Mouse (Mus musculus) liver, postnatal 0 days (tissue): Measurements from ENCODE around the gene Mapk3. TPM values are rescaled to one million over a fixed set of nuclear protein-coding genes. Genes with fewer than 3 reads are reported as not detected.
"Not testable (repeated sequence)": the region's sequence is repeated elsewhere in the genome, so short reads cannot be mapped to it uniquely, and the experiment has no call there.

Experiments
- ATAC-seq: fragments of 200-750 bp; cut with Nextera tagmentation; 2 replicates; pipeline ENCODE4 v1.8.0; 2017; ENCODE audit warnings: mild to moderate bottlenecking, moderate library complexity
- DNase-seq: peaks from one replicate; pipeline ENCODE4 v3.0.0-alpha.2; 2016
- H3K27ac ChIP-seq: fragments of 300-500 bp; sonication (generic); 2 replicates; pipeline ENCODE4 v1.5.1; 2014; ENCODE audit warnings: antibody characterized with exemption, moderate library complexity, mild to moderate bottlenecking, low read depth
- H3K27me3 ChIP-seq: fragments of 300-500 bp; sonication (generic); 2 replicates; pipeline ENCODE4 v1.6.1; 2014; ENCODE audit warnings: low read length, control low read depth, mixed read lengths; ENCODE audit not compliant: insufficient read depth
- H3K36me3 ChIP-seq: fragments of 300-500 bp; sonication (generic); replicated peaks from 2 replicates; pipeline ENCODE4 v1.6.1; 2014; ENCODE audit warnings: mild to moderate bottlenecking, control low read depth, low read length, moderate library complexity, mixed read lengths; ENCODE audit not compliant: insufficient read depth
- H3K4me1 ChIP-seq: fragments of 300-500 bp; sonication (generic); 2 replicates; pipeline ENCODE4 v1.6.1; 2014; ENCODE audit warnings: antibody characterized with exemption, mild to moderate bottlenecking, control low read depth; ENCODE audit not compliant: insufficient read depth
- H3K4me2 ChIP-seq: fragments of 300-500 bp; sonication (generic); 2 replicates; pipeline ENCODE4 v1.6.1; 2014; ENCODE audit warnings: low read depth, mild to moderate bottlenecking, low read length, moderate library complexity, mixed read lengths
- H3K4me3 ChIP-seq: fragments of 300-500 bp; sonication (generic); 2 replicates; pipeline ENCODE4 v1.5.1; 2014; ENCODE audit warnings: low read depth, low read length
- H3K9ac ChIP-seq: fragments of 300-500 bp; sonication (generic); replicated peaks from 2 replicates; pipeline ENCODE4 v1.6.1; 2014; ENCODE audit warnings: mild to moderate bottlenecking, moderate library complexity
- H3K9me3 ChIP-seq: fragments of 300-500 bp; sonication (generic); 2 replicates; pipeline ENCODE4 v1.6.1; 2016; ENCODE audit warnings: mild to moderate bottlenecking, control low read depth, low read length, mixed read lengths
- CTCF ChIP-seq: sonication (generic); IDR thresholded peaks from 2 replicates; pipeline ENCODE4 v1.5.1; 2016; ENCODE audit warnings: antibody characterized with exemption, low read depth
- EP300 ChIP-seq: IDR thresholded peaks from 2 replicates; pipeline ENCODE4 v1.6.1; 2016; ENCODE audit warnings: antibody characterized with exemption, low read depth, mild to moderate bottlenecking
- WGBS: fragments of 180-500 bp; shearing (Covaris S2); extraction: QIAGEN DNeasy Blood & Tissue Kit; methylation state at CpG from one replicate; pipeline ENCODE4 v1.1.7; 2014; ENCODE audit not compliant: insufficient replicate concordance; 5-methylcytosine and 5-hydroxymethylcytosine counted together
- polyA plus RNA-seq: library from polyadenylated mRNA; unstranded; fragments of >200 nt; fragmentation: Nextera tagmentation; extraction: Ambion mirVana; gene quantifications from 2 replicates; pipeline ENCODE4 v1.2.1, GENCODE M21; 2015

Mapk3 gene
- polyA plus RNA-seq, 1 experiment from 2014 or later, result 20.3 TPM

GRCm38 (mm10) chr7:126777476-126777875 is 18.1 kb downstream of the Mapk3 start:
- Histone ChIP-seq H3K9ac (peak overlapping the region; percentile 99), H3K4me2 (peak overlapping the region; percentile 94), H3K4me3 (peak overlapping the region; percentile 89), H3K9me3 (no peaks in the 10 kb centered on the region), H3K36me3 (peaks cover 14% of the 10 kb centered on the region), H3K27ac (peak overlapping the region; percentile 96), H3K27me3 (no peaks in the 10 kb centered on the region), H3K4me1 (peaks cover 55% of the 10 kb centered on the region)
- TF ChIP-seq EP300 (no peak), CTCF (no peak)
- WGBS, result 48% methylated on average over 9 of the region's 10 CpGs
- no peak for ATAC-seq
- no peak for DNase-seq

DNA sequence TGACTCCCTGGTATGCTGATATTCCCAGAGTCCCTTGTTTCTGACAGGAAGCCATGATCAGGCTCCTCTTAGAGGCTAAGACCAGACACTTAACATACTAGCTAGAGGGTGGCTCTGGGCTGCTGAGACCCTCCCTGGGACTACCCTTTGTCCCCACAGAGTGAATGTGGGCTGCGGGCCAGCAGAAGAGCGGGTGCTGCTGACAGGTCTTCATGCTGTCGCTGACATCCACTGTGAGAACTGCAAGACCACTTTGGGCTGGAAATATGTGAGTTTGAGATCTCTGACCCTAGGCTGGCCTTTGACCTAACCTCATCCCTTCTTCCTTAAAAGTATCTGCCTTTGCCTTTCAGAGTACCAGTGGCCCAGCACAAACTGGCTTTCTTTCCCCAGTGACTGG is 18.7 kb downstream of the Mapk3 start:
- Histone ChIP-seq H3K9ac (peak overlapping the region; percentile 99; the same call in 1 of the 2 replicates), H3K36me3 (peaks cover 14% of the 10 kb centered on the region), H3K4me1 (peaks cover 60% of the 10 kb centered on the region), H3K9me3 (no peaks in the 10 kb centered on the region), H3K27me3 (no peaks in the 10 kb centered on the region), H3K27ac (peak overlapping the region; percentile 13; the same call in 1 of the 2 replicates), H3K4me3 (peak overlapping the region; percentile 89), H3K4me2 (peak overlapping the region; percentile 94)
- 92% methylated on average over 3 of the region's 3 CpGs for WGBS
- DNase-seq, result no peak
- no peak for ATAC-seq
- TF ChIP-seq EP300 (no peak), CTCF (no peak)

DNA sequence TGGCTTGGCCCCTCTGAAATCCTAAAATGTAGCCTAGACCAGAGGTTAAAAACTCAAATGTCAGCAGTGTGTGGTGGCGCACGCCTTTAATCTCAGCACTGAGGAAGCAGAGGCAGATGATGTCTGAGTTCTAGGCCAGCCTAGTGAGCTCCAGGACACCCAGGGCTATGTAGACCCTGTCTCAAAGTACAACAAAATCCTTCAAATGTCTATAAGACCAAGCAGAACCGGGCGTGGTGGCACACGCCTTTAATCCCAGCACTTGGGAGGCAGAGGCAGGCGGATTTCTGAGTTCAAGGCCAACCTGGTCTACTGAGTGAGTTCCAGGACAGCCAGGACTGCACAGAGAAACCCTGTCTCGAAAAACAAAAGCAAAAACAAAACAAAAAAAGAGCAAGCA is 19.7 kb downstream of the Mapk3 start:
- H3K4me2 ChIP-seq, H3K4me3 ChIP-seq, H3K27me3 ChIP-seq, DNase-seq, H3K9ac ChIP-seq, H3K9me3 ChIP-seq, H3K27ac ChIP-seq, ATAC-seq: not testable (repeated sequence)
- 84% methylated on average over 7 of the region's 7 CpGs for WGBS
- Histone ChIP-seq H3K36me3 (peaks cover 18% of the 10 kb centered on the region), H3K4me1 (peaks cover 58% of the 10 kb centered on the region)

GRCm38 (mm10) chr7:126779983-126780970 is 20.9 kb downstream of the Mapk3 start:
- 1% methylated on average over 21 of the region's 21 CpGs for WGBS
- no peaks in the 10 kb centered on the region for H3K9me3 ChIP-seq
- H3K27me3 ChIP-seq, result no peaks in the 10 kb centered on the region
- peak overlapping the region; percentile 47 for H3K4me3 ChIP-seq
- H3K4me1 ChIP-seq, result peaks cover 53% of the 10 kb centered on the region
- DNase-seq (peak; percentile 92), ATAC-seq (peak; percentile 58)
- peaks cover 30% of the 10 kb centered on the region for H3K36me3 ChIP-seq
- peak overlapping the region; percentile 41 for H3K27ac ChIP-seq
- TF ChIP-seq CTCF (peak; percentile 98), EP300 (no peak)
- peak overlapping the region; percentile 57 for H3K9ac ChIP-seq
- H3K4me2 ChIP-seq, result peak overlapping the region; percentile 88

GRCm38 (mm10) chr7:126780971-126781635 is 21.7 kb downstream of the Mapk3 start, which contains the start of gene Tbx6:
TSS of gene Tbx6 (plus strand) at chr7:126781483.
- WGBS, result 21% methylated on average over 22 of the region's 22 CpGs
- H3K4me2 ChIP-seq, result peak within 1 kb of the TSS; percentile 88
- H3K27ac ChIP-seq, result peak within 1 kb of the TSS; percentile 48; the same call in 1 of the 2 replicates
- no peak for TF ChIP-seq EP300
- TF ChIP-seq CTCF, result no peak
- peaks cover 38% of the 10 kb centered on the region for H3K36me3 ChIP-seq
- ATAC-seq (no peak), DNase-seq (no peak)
- peak within 1 kb of the TSS; percentile 57 for H3K9ac ChIP-seq
- H3K9me3 ChIP-seq, result no peaks in the 10 kb centered on the region
- peak within 1 kb of the TSS; percentile 47 for H3K4me3 ChIP-seq
- no peaks in the 10 kb centered on the region for H3K27me3 ChIP-seq
- H3K4me1 ChIP-seq, result peaks cover 49% of the 10 kb centered on the region
